Mouse (Mus musculus) brown adipose tissue, adult 24 weeks (tissue): ENCODE data around the gene Ing5. TPM values are rescaled to one million over a fixed set of nuclear protein-coding genes. Genes with fewer than 3 reads are reported as not detected.

Experiments
- H3K27ac ChIP-seq: fragments of 200-500 bp; replicated peaks from 2 replicates; pipeline ENCODE4 v1.5.1; 2012; ENCODE audit warnings: low read depth, mild to moderate bottlenecking, low read length
- H3K4me1 ChIP-seq: fragments of 200-500 bp; 2 replicates; pipeline ENCODE4 v1.6.1; 2012; ENCODE audit warnings: low read length, mixed read lengths; ENCODE audit not compliant: control insufficient read depth, insufficient read depth, insufficient read length
- H3K4me3 ChIP-seq: fragments of 200-500 bp; 2 replicates; pipeline ENCODE4 v1.5.1; 2012; ENCODE audit warnings: low read depth, mild to moderate bottlenecking, low read length, moderate library complexity; ENCODE audit not compliant: insufficient read depth
- polyA plus RNA-seq: library from polyadenylated mRNA; stranded (reverse); fragments of >200 nt; gene quantifications from 2 replicates; pipeline ENCODE4 v1.2.4, GENCODE M21; 2012; ENCODE audit not compliant: missing spikeins, insufficient read depth, insufficient read length

The Ing5 gene
- polyA plus RNA-seq, 1 experiment: 6.1 TPM

GRCm38 (mm10) chr1:93800670-93801503, 2.9 kb upstream of the Ing5 start:
- Histone ChIP-seq H3K4me3 (peak overlapping the region; percentile 76), H3K27ac (no peak overlapping the region)

GRCm38 (mm10) chr1:93801741-93802238, 2.0 kb upstream of the Ing5 start, which contains the start of gene Dtymk:
Gene Dtymk (minus strand): TSS chr1:93801934.
- Histone ChIP-seq H3K27ac (peak within 1 kb of the TSS; percentile 78), H3K4me1 (peaks cover 7% of the 10 kb centered on the region), H3K4me3 (peak within 1 kb of the TSS; percentile 76)

More at GRCm38 (mm10) chr1:93800670-93801503, 2.9 kb upstream of the Ing5 start:
- H3K4me1 ChIP-seq: peaks cover 7% of the 10 kb centered on the region

GRCm38 (mm10) chr1:93802771-93803170, 994 bp upstream of the Ing5 start:
- Histone ChIP-seq H3K4me3 (no peak overlapping the region), H3K27ac (no peak overlapping the region), H3K4me1 (peaks cover 7% of the 10 kb centered on the region)

GRCm38 (mm10) chr1:93804818-93805217, 1.1 kb downstream of the Ing5 start:
- Histone ChIP-seq H3K27ac (no peak overlapping the region), H3K4me3 (peak overlapping the region; percentile 65), H3K4me1 (peaks cover 7% of the 10 kb centered on the region)

- H3K27ac ChIP-seq: no peak overlapping the region
- no peak overlapping the region for H3K4me3 ChIP-seq
- H3K4me1 ChIP-seq: peaks cover 7% of the 10 kb centered on the region
Measured at GRCm38 (mm10) chr1:93805221-93805951, 1.6 kb downstream of the Ing5 start.

- no peak overlapping the region for H3K4me3 ChIP-seq
- peaks cover 5% of the 10 kb centered on the region; the same call in 1 of the 2 replicates for H3K4me1 ChIP-seq
- H3K27ac ChIP-seq: no peak overlapping the region
Measured at GRCm38 (mm10) chr1:93808871-93809270, 5.1 kb downstream of the Ing5 start.

GRCm38 (mm10) chr1:93810011-93810410, 6.2 kb downstream of the Ing5 start:
- Histone ChIP-seq H3K4me3 (no peak overlapping the region), H3K4me1 (0 out of 2 replicates have a peak, but pooled peaks cover 1% of the 10 kb centered on the region), H3K27ac (no peak overlapping the region)

GRCm38 (mm10) chr1:93811495-93812039, 7.8 kb downstream of the Ing5 start:
- Histone ChIP-seq H3K27ac (no peak overlapping the region), H3K4me3 (no peak overlapping the region), H3K4me1 (no peaks in the 10 kb centered on the region)

GRCm38 (mm10) chr1:93817823-93818532, 14.2 kb downstream of the Ing5 start:
- Histone ChIP-seq H3K4me3 (no peak overlapping the region), H3K4me1 (no peaks in the 10 kb centered on the region), H3K27ac (no peak overlapping the region)

GRCm38 (mm10) chr1:93818722-93819121, 15.0 kb downstream of the Ing5 start:
- no peaks in the 10 kb centered on the region for H3K4me1 ChIP-seq
- no peak overlapping the region for H3K4me3 ChIP-seq
- no peak overlapping the region for H3K27ac ChIP-seq

GRCm38 (mm10) chr1:93823796-93824495, 20.2 kb downstream of the Ing5 start:
- Histone ChIP-seq H3K4me1 (peaks cover 5% of the 10 kb centered on the region; the same call in 1 of the 2 replicates), H3K4me3 (no peak overlapping the region), H3K27ac (0 out of 2 replicates have a peak overlapping the region, but pooled peaks have one; percentile 8)

GRCm38 (mm10) chr1:93824609-93825008, 20.8 kb downstream of the Ing5 start, which contains the start of gene D2hgdh:
Gene D2hgdh (plus strand): TSS chr1:93824909.
- peaks cover 5% of the 10 kb centered on the region; the same call in 1 of the 2 replicates for H3K4me1 ChIP-seq
- H3K27ac ChIP-seq: peak within 1 kb of the TSS; percentile 87
- H3K4me3 ChIP-seq: peak within 1 kb of the TSS; percentile 72

- H3K4me1 ChIP-seq: peaks cover 5% of the 10 kb centered on the region; the same call in 1 of the 2 replicates
- peak overlapping the region; percentile 87 for H3K27ac ChIP-seq
- peak overlapping the region; percentile 72 for H3K4me3 ChIP-seq
Measured at GRCm38 (mm10) chr1:93825105-93825674, 21.4 kb downstream of the Ing5 start.
